Mouse (Mus musculus) frontal cortex, postnatal 14 days (tissue): ENCODE data around the gene Mx1.

Experiments
- DNase-seq, 2 experiments: peaks; one replicate each; pipeline ENCODE4 v3.0.0; 2022; ENCODE audit warnings: low spot score in 2 of 2

The Mx1 gene

DNA sequence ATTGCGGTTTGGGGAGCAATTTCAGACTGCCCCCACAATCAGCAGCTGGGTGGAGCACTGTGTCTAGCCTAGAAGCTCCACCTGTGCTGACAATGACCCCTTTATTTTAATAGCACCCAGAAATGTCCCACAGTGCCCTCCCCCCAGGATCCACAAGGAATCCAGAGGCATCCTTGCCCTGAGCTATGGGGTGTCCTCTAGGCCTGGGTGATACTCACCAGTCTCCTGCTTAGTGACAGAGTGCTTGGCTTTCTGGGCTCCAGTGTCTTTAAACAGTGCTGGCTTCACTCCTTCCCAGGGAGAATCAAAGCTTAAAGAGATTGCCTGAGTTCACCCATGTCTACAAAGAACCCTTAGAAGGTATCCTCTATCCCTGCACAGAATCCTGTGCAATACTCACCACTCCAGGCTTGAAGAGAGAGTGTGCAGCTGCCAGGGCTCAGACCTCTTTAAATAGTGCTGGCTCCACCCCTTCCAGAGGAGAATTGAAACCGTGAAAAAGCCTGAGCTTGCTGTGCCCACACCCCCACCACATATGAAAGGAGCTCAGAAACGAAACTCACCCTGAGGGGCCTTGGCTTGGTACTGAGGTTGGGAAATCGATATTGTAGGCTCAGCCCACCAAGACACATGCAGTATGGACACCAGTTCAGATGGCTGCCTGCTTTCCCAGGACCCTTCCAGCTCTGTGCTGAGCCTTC is at the start of gene Mx1:
Gene Mx1 (minus strand): TSS at position 427 of the 701 bp plus-strand sequence.
- no peak for DNase-seq

DNA sequence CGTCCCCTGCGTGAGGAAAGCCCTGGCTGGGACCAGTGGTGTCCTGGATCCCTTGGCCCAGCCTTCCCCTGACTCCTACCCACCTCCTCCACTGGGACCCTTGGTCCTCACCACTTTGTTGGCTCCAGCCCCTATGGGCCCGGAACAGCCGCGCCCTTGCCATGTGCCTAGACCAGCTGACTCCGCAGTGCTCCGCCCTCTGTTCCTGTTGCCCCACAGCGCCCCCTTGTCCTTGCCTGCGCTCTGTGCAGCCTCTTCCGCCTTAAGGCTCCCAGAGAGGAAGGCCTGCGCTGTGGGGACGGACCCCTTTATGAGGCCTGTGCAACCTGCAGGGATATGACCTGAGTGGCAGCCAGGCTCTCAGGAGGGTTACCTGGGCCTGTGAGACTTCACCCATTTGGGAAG is 49.6 kb upstream of the Mx1 start:
- DNase-seq = no peak

DNA sequence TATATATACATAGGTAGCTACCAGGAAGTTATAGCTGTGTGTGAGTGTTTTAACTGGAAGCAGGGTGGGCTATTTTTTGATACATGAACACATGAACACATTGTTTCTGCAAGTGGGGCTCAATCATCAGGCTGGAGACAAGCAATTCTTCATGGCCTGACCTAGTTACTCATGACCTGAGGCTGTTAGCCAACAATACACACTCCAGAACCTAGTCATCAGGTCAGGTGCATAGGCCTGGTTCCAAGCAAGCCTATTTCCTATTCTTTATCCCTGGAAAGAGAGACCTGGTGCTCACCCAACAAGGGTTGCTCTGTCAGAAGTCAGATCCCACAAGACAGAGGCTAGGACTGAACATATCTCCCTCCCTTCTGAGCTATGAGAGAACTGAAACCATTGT is 48.8 kb upstream of the Mx1 start:
- DNase-seq = no peak

DNA sequence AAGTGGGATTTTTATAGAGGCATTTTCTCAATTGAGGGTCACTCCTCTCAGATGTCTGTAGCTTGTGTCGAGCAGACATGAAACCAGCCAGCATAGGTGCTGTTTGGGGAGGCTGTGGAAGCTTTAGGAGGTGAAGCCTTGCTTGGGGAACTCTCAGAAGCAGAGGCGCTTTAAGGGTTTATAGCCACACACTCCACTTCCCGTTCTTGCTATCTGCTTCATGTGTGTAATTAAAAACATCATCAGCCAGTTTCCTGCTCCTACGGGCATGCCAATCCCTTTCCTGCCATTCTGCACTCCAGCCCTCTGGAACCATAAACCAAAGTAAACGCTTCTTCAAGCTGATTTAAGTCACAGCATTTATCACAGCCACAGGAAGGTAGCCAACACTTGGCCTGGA is 48.1 kb upstream of the Mx1 start:
- no peak for DNase-seq

DNA sequence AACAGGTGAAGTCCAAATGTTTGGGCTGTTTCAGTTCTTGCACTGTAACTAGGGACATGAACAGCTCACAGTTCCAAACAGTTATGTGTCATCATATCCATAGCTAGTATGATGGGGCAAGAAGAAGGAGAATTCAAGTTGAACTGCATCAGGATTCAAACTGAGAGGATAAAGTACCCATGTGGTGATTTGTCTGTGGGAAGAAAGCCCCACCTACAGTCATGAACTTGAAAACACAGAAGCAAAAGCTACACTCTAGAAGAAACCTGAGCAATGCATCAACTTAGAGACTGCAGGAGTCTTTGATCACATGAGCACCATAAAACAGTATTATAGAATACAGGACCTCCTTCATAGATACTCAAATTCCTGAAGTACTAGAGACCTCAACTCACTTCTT is 45.1 kb upstream of the Mx1 start:
- no peak for DNase-seq

DNA sequence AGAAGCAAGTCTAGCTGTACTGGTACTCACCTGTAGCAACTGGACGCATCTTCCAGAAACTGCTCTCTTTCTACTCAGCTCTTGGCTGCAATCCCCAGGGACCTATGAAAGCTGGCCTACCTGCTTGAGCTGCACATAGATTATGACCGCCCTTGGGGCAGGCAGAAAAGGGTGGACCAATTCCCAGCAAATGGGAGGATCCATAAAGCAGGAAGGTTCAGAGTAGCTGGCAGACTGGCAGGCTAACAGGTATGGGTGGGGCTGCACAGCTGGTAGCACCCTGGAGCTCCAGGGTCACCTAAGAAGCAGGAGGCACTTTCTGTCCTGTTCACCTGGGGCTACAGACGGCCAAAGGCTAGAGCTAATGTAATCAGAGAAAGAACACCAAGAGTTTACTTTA is 42.1 kb upstream of the Mx1 start:
- no peak for DNase-seq

DNA sequence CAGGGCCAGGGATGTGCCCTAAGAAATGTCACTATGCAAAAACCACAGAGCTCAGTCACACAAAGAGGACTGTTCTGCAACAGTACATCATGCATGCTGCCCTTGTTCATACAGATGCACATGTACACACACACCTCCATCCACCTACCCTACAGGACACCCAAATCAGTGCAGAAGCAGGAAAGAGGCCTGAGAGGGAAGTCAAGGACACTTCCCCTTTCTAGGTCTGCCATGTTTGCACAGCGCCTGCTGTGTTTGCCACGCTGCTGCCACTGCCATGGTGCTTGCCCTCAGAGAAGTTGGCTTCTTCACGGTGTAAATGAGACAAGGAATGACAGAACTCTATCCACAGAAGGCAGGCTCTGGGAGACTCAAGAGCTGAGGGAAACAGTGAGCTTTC is 41.1 kb upstream of the Mx1 start:
- DNase-seq = no peak

DNA sequence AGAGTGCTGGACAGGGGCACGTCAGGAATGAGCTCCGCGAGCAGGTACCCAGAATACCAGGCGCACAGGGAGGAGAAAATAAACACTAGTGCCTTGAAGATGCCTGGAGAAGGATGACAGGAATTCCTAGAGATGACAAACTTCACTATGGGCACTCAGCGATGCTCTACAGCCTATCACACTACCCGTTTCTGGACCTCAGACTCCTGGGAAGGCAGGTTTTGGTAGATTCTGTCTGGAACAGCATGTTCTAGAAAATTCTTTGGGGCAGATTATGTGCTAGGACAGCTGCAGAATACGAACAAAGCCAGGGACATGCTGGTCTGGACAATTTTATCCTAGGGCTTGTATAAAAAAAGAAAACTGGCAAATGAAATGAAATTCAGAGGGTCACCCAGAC is 38.2 kb upstream of the Mx1 start:
- no peak for DNase-seq

DNA sequence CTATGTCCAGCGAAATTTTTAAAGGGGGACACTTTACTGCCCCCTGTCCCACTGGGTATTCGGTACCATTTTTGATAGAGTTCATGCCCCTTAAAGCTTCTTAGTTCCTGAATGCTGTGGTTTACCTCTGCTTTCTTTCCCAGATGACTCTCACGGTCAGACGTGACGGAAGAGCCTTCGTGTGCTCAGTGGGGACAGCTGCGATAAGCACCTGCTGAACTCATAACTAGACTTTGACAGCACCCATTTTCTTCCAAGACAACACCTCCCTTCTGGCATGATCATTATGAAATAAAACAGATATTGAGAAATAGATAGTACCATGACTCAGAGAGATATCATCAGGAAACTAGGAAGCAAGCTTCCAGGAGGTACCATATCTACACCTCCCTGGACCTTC is 36.7 kb upstream of the Mx1 start:
- no peak for DNase-seq

DNA sequence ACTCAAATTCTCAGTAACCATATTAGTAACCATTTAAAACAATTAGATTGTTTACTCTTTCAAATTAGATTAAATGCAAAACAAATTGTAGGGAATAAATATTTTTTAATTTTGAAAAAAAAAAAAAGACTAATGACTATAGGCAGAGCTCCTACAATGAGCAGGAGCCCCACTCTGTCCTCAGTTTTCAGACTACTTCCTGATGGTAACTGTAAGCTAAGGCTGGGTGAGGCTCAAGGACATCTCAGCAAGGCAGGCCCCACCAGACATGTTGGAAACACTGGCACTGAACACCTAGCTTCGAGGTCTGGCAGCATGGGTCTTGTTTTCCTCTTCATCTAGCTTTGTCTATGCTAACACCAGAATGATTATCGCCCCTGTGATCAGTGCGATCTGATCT is 35.4 kb upstream of the Mx1 start:
- DNase-seq = no peak

DNA sequence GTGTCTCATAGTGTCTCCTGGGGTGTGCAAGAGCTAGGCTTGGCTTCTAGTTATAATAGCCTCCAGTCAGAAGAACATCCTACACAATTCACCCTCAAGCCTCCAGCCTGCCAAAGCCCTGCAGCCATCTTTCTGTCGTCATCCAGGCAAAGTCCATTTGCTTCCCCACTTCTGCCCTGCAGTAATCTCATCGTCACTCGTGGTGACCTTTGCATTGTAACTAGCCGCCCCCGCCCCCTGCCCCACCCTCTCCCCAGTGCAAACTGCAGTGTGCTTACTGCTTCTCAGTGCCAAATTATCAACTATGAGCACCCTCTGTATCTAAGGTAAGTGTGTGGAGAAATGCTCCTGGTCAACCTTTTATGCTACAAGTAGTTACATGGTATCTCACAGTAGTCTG is 35.0 kb upstream of the Mx1 start:
- no peak for DNase-seq

DNA sequence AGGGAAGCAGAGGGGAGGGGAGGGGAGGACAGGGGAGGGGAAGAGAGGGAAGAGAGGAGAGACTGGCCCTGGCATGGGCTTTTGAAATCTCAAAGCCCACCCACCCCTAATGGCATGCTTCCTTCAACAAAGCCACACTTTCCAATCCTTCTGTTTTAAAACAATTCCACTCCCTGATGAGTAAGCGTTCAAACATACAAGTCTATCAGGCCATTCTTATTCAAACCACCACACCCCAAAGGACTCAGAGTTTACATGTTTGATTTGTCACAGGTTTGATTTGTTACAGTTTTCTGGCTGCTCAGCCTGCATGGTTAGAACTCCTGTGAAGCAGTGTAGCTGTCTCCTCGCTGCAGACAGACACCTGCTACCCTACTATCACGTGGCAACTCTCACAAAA is 33.3 kb upstream of the Mx1 start:
- DNase-seq = no peak

DNA sequence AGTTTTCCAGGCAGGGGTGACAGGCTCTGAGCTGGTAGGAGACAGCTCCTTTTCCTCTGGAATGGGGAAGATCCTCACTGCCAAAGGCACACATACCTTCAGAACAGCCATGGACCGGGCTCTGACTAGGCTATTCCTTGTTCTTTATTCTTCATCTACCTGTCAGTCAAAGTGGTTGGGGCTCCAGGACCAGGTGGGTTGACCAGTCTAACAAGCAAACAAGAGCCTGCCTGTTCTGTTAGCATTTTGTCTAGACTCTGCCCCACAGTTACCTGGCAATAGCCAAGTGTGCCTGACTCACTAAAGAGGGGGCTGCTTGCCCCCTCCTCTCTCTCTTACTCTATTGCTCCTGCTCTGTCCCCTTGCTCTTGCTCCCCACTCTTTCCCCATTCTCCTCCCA is 29.7 kb upstream of the Mx1 start:
- DNase-seq = no peak

DNA sequence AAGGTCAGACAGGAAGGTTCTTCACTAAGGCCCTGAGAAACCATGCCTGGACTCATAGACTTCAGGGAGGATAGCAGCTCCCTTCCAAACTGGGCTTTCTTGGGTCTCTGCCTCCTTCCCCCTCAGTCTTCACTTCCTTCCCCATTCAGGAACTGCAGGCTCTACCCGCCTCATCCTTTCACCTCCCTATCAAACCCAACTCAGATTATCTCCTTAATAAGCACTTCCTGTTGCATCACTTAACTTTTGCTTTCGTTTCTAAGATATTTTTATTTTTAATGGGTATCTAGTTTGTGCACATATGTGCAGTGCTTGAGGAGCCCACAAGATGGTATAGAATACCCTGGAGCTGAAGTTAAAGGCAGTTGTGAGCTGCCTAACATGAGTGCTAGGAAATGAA is 15.9 kb upstream of the Mx1 start:
- DNase-seq = no peak

DNA sequence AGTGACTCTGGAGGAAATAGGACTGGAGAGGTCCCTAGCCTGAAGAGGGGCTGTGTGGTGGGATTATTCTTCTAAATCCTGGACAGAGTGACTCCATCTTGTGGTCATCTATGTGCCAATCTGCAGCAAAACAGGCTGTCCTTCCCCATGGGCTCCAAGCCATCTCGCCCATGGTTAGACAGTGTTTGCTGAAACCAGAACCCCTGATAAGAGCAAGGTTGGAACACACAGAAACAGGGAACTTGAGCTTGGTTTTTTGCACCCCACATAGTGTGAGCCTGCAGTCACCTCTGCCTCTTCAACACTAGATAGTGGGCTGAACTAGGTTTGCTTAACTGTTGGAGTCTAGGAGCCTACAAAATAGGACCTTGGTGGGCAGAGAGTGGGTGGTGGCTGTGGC is 13.8 kb upstream of the Mx1 start:
- no peak for DNase-seq

DNA sequence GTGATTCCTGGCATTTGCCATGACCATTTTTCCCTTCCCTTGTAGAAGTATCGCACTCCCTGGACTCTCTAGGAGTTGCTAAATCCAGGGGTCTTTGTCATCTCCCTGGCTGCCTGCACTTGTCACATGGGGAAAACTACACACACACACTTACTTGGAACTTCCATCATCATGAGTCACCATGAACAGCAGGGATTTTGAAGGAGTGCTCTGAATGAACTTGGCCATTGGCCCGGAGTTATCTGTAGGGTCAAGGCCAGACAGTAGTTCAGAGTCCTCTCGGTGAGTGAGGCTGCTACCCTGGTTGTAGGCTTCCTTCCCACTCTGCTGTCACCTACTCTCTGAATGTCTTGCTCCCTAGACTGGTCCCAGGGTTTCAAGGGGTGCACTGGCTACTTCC is 12.9 kb upstream of the Mx1 start:
- no peak for DNase-seq

DNA sequence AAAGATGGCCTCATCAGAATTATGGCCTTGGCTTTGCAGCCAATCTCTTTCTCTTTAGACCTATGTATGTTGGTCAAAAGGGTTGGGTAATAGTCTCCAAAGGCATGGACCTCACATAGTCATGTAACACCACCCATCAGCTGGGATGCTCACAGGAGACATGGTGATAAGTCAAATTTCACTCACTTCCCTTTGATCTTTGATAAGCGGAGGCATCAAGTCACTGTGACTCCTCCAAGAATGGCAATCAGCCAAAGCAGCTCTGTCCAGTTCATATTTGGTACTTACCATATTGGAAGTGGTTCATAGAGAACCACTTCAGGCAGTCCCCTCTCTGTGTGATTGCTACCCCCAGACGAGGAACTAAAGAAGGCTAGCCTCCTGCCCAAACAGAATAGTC is 12.0 kb upstream of the Mx1 start:
- no peak for DNase-seq

DNA sequence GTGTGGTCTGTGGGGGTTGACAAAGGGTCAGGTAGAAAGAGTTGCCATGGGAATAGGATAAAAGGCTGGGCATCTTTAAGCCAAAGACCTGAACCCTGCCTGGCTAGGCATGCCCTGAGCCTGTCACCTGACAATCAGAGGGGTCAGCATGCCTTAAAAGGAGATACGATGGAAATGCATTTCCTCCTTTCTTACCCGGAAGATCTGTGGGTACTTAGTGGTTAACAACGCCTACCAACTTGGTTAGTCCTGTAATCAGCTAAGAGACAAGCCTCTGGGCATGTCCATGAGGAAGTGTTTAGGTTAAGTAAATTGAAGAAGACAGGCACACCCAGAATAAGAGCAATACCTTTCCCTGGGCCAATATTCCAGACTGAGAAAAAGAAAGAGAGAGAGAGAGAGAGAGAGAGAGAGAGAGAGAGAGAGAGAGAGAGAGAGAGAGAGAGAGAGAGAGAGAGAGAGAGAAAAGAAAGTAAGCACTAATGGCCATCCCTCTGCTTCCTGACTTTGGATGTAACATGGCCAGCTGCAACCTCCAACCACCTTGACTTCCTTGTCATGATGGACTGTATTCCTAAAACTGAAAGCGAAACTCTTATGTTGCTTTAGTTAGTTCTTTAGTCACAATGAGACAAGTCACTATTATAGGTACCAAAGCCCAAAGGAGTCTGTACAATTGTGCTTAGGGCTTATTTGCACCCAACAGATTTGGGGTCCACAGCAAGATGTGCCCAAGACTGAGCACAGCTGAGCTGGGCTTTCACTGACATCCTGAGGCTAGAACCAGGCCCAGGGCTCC is 5.5 kb upstream of the Mx1 start:
- DNase-seq = no peak

DNA sequence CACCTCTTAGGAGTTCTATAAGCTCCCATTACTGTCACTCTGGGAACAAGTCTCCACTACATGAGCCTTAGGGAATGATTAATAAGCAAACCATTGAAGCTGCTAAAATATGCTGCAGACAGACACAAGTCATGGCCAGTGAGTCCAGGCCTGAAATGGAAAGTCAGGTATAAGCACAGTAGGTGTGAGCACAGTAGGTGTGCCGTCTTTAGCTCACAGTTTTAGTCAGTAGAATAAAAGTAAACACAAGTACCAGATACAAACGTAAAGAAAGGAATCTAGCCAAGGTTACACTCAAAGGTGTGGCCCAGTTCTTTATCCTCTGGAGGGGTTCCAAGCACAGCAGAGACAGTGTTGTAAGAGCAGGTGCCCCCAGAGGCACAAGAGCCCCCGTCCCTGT is 4.8 kb upstream of the Mx1 start:
- DNase-seq = no peak

DNA sequence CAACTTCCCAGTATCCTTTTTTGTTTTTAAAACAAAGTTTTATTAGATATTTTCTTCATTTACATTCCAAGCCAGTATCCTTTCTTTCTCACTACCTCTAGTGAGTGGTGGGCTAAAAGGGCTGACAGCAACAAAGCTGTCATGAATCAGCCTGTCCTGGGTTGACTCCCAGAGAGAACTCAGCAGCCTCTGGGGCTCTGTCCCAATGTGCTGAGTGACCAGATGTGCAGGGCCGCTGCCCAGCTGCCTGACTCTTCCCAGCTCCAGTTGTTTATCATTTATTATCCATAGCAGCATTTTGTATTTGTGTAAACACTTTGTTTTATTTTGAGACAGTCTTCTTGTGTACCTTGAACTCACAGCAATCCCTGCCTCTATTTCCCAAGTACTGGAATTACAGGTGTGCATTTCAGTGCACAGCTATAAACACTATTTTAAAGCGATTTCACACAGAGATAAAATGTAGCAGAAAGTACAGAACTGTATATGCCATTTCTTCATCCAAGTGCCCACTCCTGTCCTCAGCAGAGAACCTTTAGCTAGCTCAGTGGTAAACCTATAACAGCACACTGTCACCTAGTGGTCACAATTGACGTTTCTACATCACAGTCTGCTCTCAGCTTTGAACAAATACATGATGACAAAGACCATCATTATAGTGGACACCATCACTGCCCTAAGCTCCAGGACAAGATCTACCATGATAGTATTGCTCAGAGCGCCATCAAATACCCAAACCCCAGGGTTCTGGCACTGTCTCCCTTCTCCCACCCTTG is 3.7 kb upstream of the Mx1 start:
- no peak for DNase-seq

DNA sequence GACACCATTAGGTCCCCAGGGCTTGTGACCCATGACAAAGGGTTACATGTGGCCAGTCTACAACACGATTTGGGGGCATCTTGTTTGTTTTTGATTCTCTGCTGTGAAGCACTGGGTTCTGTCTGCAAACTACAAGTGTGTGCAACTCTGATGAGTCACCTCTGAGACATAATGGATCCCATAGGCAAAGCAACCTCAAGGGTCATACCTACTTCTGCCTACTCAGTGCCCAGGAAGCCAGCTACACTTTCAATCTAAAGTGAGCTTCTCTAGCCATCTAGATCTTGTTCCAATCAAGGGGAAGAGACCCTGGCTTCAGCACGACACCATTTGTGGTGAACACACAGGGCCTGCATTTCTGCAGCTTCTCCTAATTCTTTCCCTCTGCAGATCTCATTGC is 1.4 kb downstream of the Mx1 start:
- no peak for DNase-seq

DNA sequence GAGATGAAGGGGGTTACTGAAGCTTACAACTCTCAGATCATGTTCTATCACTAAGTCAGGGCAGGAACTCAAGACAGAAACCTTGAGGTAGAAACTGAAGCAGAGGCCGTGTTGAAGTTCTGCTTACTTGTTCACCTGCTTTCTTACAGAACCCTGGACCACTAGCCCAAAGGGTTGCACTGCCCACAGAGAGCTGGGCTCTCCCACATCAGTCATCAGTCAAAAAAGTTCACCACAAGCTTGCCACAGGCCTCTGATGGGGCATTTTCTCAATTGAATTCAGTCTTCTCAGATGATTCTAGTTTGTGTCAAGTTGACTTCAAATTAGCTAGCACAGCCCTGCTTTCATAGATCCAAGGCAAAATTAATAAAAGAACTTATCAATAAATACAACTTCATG is 2.9 kb downstream of the Mx1 start:
- DNase-seq = no peak

DNA sequence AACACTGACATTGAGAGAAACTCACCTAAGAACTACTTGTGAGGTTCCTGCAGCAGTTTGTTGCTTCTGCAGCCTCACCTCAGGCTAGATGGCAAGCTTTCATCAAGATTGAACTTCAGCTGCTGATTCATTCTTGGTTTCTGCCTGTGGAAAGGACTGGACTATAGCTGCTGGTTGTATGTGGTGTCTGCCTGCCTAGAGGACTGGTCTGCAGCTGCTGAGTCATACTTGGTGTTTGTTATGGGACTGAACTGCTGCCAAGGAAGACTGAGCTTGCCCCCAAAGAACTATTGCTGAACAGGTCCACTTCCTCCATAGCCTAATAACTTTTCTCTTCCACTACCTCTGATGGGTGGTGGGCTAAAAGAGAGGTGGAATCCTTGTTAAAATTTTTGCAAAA is 15.3 kb downstream of the Mx1 start:
- no peak for DNase-seq
